In the genomic region with DNA sequence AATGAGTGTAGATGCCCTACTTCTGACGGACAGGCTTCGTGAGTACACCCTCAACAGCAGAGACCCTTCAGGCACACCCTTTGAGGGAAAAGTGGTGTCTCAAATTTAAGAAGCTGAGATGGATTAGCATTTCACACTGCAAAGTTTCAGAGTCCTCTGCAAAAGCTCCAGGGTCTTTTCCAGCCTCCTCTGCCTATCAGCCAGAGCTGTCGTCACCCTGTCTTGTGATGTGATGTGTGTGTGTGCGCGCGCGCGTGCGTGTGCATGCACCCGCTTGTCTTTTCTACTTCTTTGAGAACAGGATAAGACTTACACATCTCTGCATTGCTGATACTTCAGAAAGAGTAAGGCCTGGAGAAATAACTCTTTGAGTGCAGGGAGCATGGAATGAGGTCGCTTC, we compare ENCODE assay signal across 26 mouse cellular contexts.
DNase-seq lines count a peak whose midpoint lies in the region; ATAC-seq and TF ChIP-seq lines count a peak whose summit lies in the region.
"Had no signal": no experiment of that assay in that cellular context is flagged by ENCODE, and none has a peak within 500 bp of the region (broad histone marks: within the 10 kb centered on the region; RNA-seq: fewer than 3 reads in every experiment).

No protein-coding gene starts in this region.

- H3K4me3 ChIP-seq in heart, embryonic 10.5 days = peak overlapping the region; percentile 31
- H3K4me3 ChIP-seq in lung, embryonic 14.5 days (ENCODE audit: low read depth, low read length) = no peak overlapping the region
- no peak overlapping the region for H3K4me3 ChIP-seq in embryonic facial prominence, embryonic 10.5 days
- no peak overlapping the region for H3K4me3 ChIP-seq in heart, embryonic 16.5 days (ENCODE audit: low read length)
- H3K4me3 ChIP-seq: embryonic facial prominence, embryonic 13.5 days; forebrain, embryonic 10.5 days; hindbrain, embryonic 12.5 days; midbrain, embryonic 15.5 days had no signal

- H3K36me3 ChIP-seq in heart, embryonic 10.5 days = no peaks in the 10 kb centered on the region
- no peaks in the 10 kb centered on the region for H3K36me3 ChIP-seq in lung, embryonic 14.5 days (ENCODE audit: insufficient read depth)
- no peaks in the 10 kb centered on the region for H3K36me3 ChIP-seq in embryonic facial prominence, embryonic 10.5 days (replicated peaks)
- H3K36me3 ChIP-seq in heart, embryonic 16.5 days (ENCODE audit: control insufficient read depth, insufficient read depth) = no peaks in the 10 kb centered on the region
- H3K36me3 ChIP-seq: embryonic facial prominence, embryonic 13.5 days; forebrain, embryonic 10.5 days; hindbrain, embryonic 12.5 days; midbrain, embryonic 15.5 days had no signal

- no peak overlapping the region for H3K4me2 ChIP-seq in lung, embryonic 14.5 days
- H3K4me2 ChIP-seq in heart, embryonic 16.5 days (ENCODE audit: low read depth, low read length) = peak overlapping the region; percentile 39
- H3K4me2 ChIP-seq: embryonic facial prominence, embryonic 13.5 days; hindbrain, embryonic 12.5 days; midbrain, embryonic 15.5 days had no signal

- H3K9me3 ChIP-seq in heart, embryonic 10.5 days = no peaks in the 10 kb centered on the region
- no peaks in the 10 kb centered on the region for H3K9me3 ChIP-seq in lung, embryonic 14.5 days (ENCODE audit: low read depth, low read length)
- H3K9me3 ChIP-seq in embryonic facial prominence, embryonic 10.5 days = no peaks in the 10 kb centered on the region
- no peaks in the 10 kb centered on the region for H3K9me3 ChIP-seq in heart, embryonic 16.5 days (replicated peaks; ENCODE audit: control insufficient read depth, low read length)
- H3K9me3 ChIP-seq: embryonic facial prominence, embryonic 13.5 days; forebrain, embryonic 10.5 days; hindbrain, embryonic 12.5 days; midbrain, embryonic 15.5 days had no signal

- H3K27me3 ChIP-seq in heart, embryonic 10.5 days (ENCODE audit: insufficient read depth, poor library complexity, severe bottlenecking) = peaks cover 14% of the 10 kb centered on the region
- H3K27me3 ChIP-seq in lung, embryonic 14.5 days (ENCODE audit: insufficient read depth, low read length) = peaks cover 6% of the 10 kb centered on the region; the same call in 1 of the 2 replicates
- H3K27me3 ChIP-seq in embryonic facial prominence, embryonic 10.5 days (replicated peaks; ENCODE audit: low read depth, poor library complexity, severe bottlenecking) = peaks cover 6% of the 10 kb centered on the region; the same call in 1 of the 2 replicates
- H3K27me3 ChIP-seq in heart, embryonic 16.5 days (ENCODE audit: control insufficient read depth, insufficient read depth, low read length) = peaks cover 11% of the 10 kb centered on the region
- H3K27me3 ChIP-seq: embryonic facial prominence, embryonic 13.5 days; hindbrain, embryonic 12.5 days; midbrain, embryonic 15.5 days had no signal

- peak; percentile 82 for DNase-seq in heart, embryonic 10.5 days (ENCODE audit: low spot score)
- DNase-seq in heart, adult 8-10 months (ENCODE audit: low spot score) = no peak
- DNase-seq in lung, embryonic 14.5 days = peak; percentile 68
- no peak for DNase-seq in lung, postnatal 25 days (ENCODE audit: low spot score)
- peak; percentile 16 for DNase-seq in embryonic facial prominence, embryonic 10.5 days (ENCODE audit: low spot score)
- DNase-seq in layer of hippocampus, postnatal 14 days (ENCODE audit: low spot score in 2 of 2) = no peak
- no peak for DNase-seq in MN1 (ENCODE audit: low spot score)
- DNase-seq: adrenal gland, postnatal 14 days; cerebellum, adult 11-12 months; cerebellum, adult 9-11 months; embryo, embryonic 11 days; kidney, adult 8-10 months; kidney, postnatal 4 days; layer of hippocampus, postnatal 36 days; liver; lung, adult 2 months; thymus, postnatal 4 days had no signal

- WGBS in heart, embryonic 10.5 days = 28% methylated on average over 11 of the region's 11 CpGs
- WGBS in lung, embryonic 14.5 days = 28% methylated on average over 11 of the region's 11 CpGs
- WGBS in embryonic facial prominence, embryonic 10.5 days = 89% methylated on average over 11 of the region's 11 CpGs
- 21% methylated on average over 11 of the region's 11 CpGs for whole genome bisulfite sequencing in heart, embryonic 16.5 days

- peaks cover 30% of the 10 kb centered on the region for H3K4me1 ChIP-seq in heart, embryonic 10.5 days
- H3K4me1 ChIP-seq in lung, embryonic 14.5 days (ENCODE audit: insufficient read depth) = no peaks in the 10 kb centered on the region
- peaks cover 11% of the 10 kb centered on the region for H3K4me1 ChIP-seq in embryonic facial prominence, embryonic 10.5 days
- peaks cover 4% of the 10 kb centered on the region for H3K4me1 ChIP-seq in heart, embryonic 16.5 days (ENCODE audit: control insufficient read depth, insufficient read depth, low read length)

- H3K9ac ChIP-seq in lung, embryonic 14.5 days = no peak overlapping the region
- H3K9ac ChIP-seq in heart, embryonic 16.5 days (ENCODE audit: low read length) = no peak overlapping the region
- H3K9ac ChIP-seq: embryonic facial prominence, embryonic 13.5 days; hindbrain, embryonic 12.5 days; liver, embryonic 14.5 days; midbrain, embryonic 15.5 days had no signal

- ATAC-seq in lung, embryonic 14.5 days (ENCODE audit: insufficient read depth) = peak; percentile 68; the same call in 1 of the 2 replicates
- ATAC-seq in heart, embryonic 16.5 days (replicated peaks; ENCODE audit: extremely low read depth, insufficient read depth, low FRiP score) = peak; percentile 83; the same call in 1 of the 2 replicates
- ATAC-seq: forebrain, embryonic 16.5 days; intestine, embryonic 16.5 days; midbrain, embryonic 15.5 days had no signal

- no peak overlapping the region for H3K27ac ChIP-seq in heart, embryonic 10.5 days
- no peak overlapping the region for H3K27ac ChIP-seq in lung, embryonic 14.5 days (ENCODE audit: low read depth)
- no peak overlapping the region for H3K27ac ChIP-seq in embryonic facial prominence, embryonic 10.5 days (replicated peaks)
- no peak overlapping the region for H3K27ac ChIP-seq in heart, embryonic 16.5 days (ENCODE audit: low read length)
- H3K27ac ChIP-seq: embryonic facial prominence, embryonic 13.5 days; forebrain, embryonic 10.5 days; hindbrain, embryonic 12.5 days; kidney, postnatal 0 days; liver, embryonic 14.5 days; midbrain, embryonic 15.5 days had no signal

- no peak for TF ChIP-seq CTCF in lung, embryonic 14.5 days (IDR thresholded peaks at IDR 0.05; ENCODE audit: low read depth)

Comparison
In these comparisons a context has a peak if more than half of its experiments do, and no peak if none do; other contexts are left out.
1. DNase-seq: peak in heart, embryonic 10.5 days (single experiment), lung, embryonic 14.5 days (single experiment) and embryonic facial prominence, embryonic 10.5 days (single experiment); none in heart, adult 8-10 months (single experiment), lung, postnatal 25 days (single experiment), layer of hippocampus, postnatal 14 days (0 of 2) and MN1 (single experiment).